Mouse (Mus musculus): ENCODE measurements around the gene Nacc1.

DNA sequence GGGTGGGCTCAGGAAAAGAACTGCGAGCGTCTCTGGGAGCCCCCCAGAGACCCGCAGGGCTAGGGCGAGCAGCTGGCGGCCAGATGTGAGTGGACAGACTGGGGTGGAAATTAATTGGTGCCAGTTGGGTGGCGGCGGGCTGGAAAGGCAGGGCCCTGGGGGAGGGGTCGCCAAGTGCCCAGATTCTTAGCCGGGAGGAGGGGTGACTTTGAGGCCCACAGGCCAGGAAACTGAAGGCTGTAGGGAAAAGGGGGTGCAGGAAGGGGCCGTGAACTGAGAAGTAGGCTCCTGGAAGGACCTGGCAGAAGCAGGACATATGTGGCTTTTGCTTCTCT, 31.5 kb downstream of the Nacc1 start:
- no peak for TF ChIP-seq CTCF (IDR thresholded peaks at IDR 0.05; ENCODE audit: control insufficient read depth, insufficient read depth, insufficient read length)
- TF ChIP-seq MAX (IDR thresholded peaks at IDR 0.05) = no peak
- no peak for TF ChIP-seq MYOD1 (IDR thresholded peaks at IDR 0.05; ENCODE audit: control insufficient read depth, insufficient read length, low read depth)
- TF ChIP-seq USF1 (IDR thresholded peaks at IDR 0.05; ENCODE audit: low read depth) = no peak
